Mouse (Mus musculus) retina, postnatal 7 days (tissue): Measurements from ENCODE around the gene Ankfy1.
"Not testable (repeated sequence)": the region's sequence is repeated elsewhere in the genome, so short reads cannot be mapped to it uniquely, and the experiment has no call there.

Source experiments
- DNase-seq: peaks from one replicate; pipeline ENCODE4 v3.0.0-alpha.2; 2012; ENCODE audit warnings: low read depth, low spot score

Ankfy1 gene

GRCm38 (mm10) chr11:72718161-72718560, 28.4 kb downstream of the Ankfy1 start:
- DNase-seq = no peak

GRCm38 (mm10) chr11:72723165-72723564, 33.4 kb downstream of the Ankfy1 start:
- no peak for DNase-seq

- peak; percentile 23 for DNase-seq
Measured at GRCm38 (mm10) chr11:72723871-72724270, 34.1 kb downstream of the Ankfy1 start.

- DNase-seq = no peak
Measured at GRCm38 (mm10) chr11:72726023-72726422, 36.2 kb downstream of the Ankfy1 start.

GRCm38 (mm10) chr11:72733736-72734135, 43.9 kb downstream of the Ankfy1 start:
- DNase-seq = no peak

GRCm38 (mm10) chr11:72734840-72735518, 45.2 kb downstream of the Ankfy1 start:
- DNase-seq = no peak

GRCm38 (mm10) chr11:72735519-72735860, 45.7 kb downstream of the Ankfy1 start:
- no peak for DNase-seq

GRCm38 (mm10) chr11:72736320-72736719, 46.5 kb downstream of the Ankfy1 start:
- no peak for DNase-seq

- not testable (repeated sequence) for DNase-seq
Measured at GRCm38 (mm10) chr11:72737517-72737916, 47.7 kb downstream of the Ankfy1 start.

GRCm38 (mm10) chr11:72739048-72739447, 49.2 kb downstream of the Ankfy1 start:
- no peak for DNase-seq

- no peak for DNase-seq
Measured at GRCm38 (mm10) chr11:72751956-72752355, 62.1 kb downstream of the Ankfy1 start.

GRCm38 (mm10) chr11:72758316-72758715, 68.5 kb downstream of the Ankfy1 start:
- no peak for DNase-seq

GRCm38 (mm10) chr11:72759581-72759980, 69.8 kb downstream of the Ankfy1 start:
- DNase-seq = no peak

- no peak for DNase-seq
Measured at GRCm38 (mm10) chr11:72760781-72761180, 71.0 kb downstream of the Ankfy1 start.

- DNase-seq = no peak
Measured at GRCm38 (mm10) chr11:72764270-72764669, 74.5 kb downstream of the Ankfy1 start.

GRCm38 (mm10) chr11:72767716-72768115, 77.9 kb downstream of the Ankfy1 start:
- no peak for DNase-seq

GRCm38 (mm10) chr11:72769061-72769460, 79.3 kb downstream of the Ankfy1 start:
- DNase-seq = no peak

GRCm38 (mm10) chr11:72770324-72770723, 80.5 kb downstream of the Ankfy1 start:
- DNase-seq = no peak

- DNase-seq = no peak
Measured at GRCm38 (mm10) chr11:72770816-72771215, 81.0 kb downstream of the Ankfy1 start.

- DNase-seq = no peak
Measured at GRCm38 (mm10) chr11:72771461-72771860, 81.7 kb downstream of the Ankfy1 start.

- DNase-seq = not testable (repeated sequence)
Measured at GRCm38 (mm10) chr11:72772611-72773010, 82.8 kb downstream of the Ankfy1 start.

GRCm38 (mm10) chr11:72778957-72779356, 89.2 kb downstream of the Ankfy1 start:
- DNase-seq = no peak

- no peak for DNase-seq
Measured at GRCm38 (mm10) chr11:72782103-72782502, 92.3 kb downstream of the Ankfy1 start.

- DNase-seq = no peak
Measured at GRCm38 (mm10) chr11:72782503-72782902, 92.7 kb downstream of the Ankfy1 start.
